Mouse (Mus musculus) CD8-positive naive resting alpha-beta T cell, adult 2 months (primary cell): ENCODE measurements around the gene Fggy.

Experiments
- DNase-seq, 2 experiments: peaks; one replicate each; pipeline ENCODE4 v3.0.0; 2022; ENCODE audit warnings: low read depth in 2 of 2, low spot score in 2 of 2

Fggy gene

DNA sequence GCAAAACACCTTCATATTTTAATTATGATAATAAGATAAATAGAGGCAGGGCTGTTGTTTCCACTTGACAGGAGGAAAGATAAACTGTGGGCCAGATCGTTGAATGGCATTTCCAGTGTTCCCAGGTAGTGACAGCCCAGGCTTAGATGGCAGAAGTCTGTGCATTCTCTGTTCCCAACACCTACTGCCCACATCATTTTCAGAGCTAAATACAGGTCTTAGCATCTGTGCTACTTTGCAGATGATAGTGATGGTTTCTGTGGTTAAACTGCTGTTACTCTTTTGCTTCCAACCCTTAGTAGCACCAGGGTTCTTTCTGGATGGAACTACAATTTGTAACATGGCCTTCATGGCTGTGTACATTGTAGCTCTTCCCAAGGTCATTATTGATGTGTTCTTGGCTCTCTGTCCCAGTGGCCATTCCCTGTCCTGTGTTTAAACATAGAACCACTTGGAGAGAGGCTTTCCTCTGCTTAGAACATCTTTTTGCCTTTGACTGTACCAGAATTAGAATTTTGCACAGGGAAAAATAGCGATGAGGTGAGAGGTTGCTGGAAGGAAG is 31.5 kb downstream of the Fggy start:
- DNase-seq = no peak

DNA sequence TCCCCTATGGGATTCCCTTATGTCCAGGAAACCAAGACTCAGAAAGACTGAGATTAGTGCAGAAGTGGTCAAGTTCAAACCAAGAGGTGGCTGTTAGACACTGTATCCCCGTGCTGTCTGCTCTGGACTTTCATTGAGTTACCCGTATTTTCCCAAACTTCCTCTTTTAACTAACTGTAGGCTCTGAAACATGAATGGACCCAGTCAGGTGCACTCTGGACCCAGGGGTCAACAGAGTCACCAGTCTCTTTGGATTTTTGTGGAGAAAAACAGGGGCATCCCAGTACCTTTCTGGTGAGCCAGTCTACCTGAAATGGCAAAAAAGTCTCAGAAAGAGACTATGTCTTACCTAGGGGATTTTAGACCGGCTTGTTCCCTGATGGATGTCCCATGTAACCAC is 33.6 kb downstream of the Fggy start:
- no peak for DNase-seq

DNA sequence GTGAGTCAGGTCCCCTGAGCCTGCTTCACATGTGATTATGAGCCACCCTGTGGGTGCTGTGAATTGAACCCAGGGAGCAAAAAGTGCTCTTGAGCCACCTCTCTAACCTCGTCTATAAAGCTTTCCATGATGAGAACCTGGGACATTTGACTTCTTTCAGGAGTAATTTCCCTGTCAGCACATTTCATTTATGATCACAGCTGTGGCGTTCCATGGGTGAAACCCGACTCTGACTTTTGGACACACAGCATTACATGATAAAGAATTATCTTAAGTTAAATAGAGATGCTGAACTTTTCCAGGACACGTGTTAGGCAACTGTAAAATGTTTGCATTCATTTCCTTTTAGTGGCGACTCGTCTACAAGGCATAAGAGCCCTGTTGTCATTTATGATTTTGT is 39.9 kb downstream of the Fggy start:
- no peak for DNase-seq

DNA sequence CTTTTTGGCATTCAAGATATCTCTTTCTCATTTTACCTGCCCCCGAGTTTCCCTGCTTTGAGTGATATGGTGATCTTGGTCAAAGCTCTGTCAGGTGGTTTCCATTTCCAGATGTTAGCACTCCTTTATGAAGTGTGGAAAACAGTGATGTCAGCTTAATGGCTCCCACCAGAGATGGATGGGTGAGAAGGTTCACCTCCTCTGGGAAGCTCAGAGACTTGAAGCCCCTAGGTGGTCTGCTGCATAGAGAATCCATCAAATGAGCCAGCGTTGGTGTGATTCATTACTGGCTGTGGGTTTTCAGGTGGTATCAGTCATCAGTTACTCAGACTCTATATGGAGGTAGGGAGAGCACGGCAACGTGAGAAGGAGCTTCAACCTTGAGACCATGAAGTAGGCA is 44.5 kb downstream of the Fggy start:
- DNase-seq = no peak

DNA sequence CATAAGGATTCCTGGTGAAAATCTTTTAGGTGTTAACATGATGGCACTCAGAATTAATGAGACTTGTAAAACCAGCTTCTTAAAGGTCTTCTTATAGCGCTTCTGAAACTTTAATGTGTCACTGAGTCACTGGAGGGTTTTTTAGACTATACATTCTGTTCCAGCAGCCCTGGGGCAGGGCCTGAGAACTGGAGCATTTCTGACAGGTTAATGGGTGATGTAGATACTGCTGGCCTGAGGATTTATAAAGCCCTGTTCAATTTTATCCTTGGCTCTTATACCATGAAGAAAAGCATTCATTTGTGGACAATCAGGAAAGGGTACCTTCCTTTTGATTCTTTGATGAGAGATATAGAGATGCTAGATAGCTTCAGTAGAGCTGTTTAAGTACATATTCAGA is 45.9 kb downstream of the Fggy start:
- no peak for DNase-seq

DNA sequence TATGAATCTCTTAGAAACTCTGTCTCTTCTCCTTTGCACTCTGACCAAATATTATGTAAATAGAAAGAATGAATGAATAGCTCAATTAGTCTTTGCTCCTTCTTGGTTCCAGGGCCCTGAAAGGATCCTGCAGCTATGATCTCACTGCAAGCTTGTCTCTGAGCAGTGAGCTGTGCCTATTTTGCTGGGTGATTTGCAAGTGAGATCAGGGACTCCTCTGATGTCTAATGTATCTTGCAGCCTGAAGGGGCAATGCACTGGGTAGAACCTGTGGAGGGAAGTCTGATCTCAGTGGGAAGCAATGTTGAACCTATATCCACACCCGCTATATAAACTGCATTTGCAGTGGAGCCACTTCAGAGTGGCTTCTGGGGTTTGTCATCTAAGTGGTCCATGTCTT is 53.4 kb downstream of the Fggy start:
- DNase-seq = no peak

GRCm38 (mm10) chr4:95611390-95611789 is 54.1 kb downstream of the Fggy start:
- DNase-seq = no peak

DNA sequence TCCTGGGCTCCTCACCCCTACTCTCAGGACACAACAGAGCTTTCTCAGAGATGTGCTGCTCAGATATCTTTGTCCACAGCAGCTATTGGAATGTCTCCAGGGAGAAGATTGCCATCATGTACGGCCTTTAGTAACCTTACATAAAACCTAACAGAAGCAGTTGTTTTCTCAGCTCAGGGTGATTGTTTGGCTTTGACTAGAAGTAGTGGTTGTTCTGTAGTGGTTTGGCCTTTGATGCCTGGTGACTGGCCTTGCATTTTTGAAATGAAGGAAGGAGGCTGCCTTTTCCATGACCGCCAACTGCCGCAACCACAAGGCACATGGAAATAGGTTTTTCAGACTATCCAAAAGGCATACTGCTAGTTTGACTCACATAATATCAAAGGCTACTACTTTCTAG is 63.7 kb downstream of the Fggy start:
- DNase-seq = no peak

DNA sequence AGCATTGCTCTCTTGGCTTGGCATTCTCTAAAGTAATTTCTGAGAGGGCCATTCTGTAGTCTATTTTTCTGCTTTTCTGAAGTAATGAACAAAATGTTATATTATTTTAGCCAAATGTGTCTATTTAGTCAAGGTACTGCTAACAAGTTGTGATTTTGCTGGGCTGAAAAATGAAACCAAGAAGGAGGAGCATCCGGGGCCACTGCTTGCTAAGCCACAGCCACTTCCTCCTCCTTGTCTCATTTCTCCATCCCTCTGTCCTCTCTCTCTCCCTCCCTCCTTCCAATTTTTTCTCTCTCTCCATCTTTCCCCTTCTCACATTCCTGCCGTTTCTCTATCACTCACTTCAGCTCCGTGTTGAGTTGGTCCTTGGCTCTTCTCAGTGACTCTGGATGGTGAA is 67.4 kb downstream of the Fggy start:
- no peak for DNase-seq

DNA sequence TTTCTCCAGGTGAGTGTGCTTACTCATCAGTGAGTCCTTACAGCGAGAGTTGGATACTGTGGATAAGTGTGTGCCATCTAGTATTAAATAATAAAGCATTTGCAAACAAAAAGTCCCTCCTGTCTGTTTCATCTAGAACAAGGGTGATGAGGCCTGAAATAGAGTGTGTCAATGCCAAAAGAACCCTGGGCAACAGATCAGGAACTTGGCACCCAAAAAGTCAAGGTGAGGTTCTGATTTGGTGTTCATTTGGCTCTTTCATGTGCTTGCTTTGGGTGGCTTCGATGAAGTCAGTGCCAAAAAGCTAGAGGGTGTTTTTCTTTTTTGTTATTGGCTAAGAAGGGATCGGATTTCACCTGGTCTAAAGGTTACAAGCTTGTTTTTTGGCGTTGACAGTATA is 68.3 kb downstream of the Fggy start:
- no peak for DNase-seq

DNA sequence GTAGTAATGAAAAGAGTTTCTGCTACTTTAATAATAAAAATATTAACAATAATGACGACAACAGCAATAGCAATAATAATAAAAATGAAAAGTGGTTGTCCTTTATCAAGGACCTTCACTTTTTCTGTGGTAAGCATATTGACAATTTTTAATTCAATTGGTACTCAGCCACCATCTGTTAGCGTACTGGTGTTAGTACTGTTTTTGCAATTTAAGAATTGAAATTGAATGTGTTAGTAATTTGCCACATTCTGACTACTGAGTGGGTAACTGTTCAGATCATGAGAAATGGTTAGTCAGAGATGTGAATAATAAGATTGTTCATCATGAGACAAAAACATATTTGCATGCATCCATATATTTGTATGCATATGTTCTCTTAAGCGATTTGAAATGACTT is 68.9 kb downstream of the Fggy start:
- DNase-seq = no peak

DNA sequence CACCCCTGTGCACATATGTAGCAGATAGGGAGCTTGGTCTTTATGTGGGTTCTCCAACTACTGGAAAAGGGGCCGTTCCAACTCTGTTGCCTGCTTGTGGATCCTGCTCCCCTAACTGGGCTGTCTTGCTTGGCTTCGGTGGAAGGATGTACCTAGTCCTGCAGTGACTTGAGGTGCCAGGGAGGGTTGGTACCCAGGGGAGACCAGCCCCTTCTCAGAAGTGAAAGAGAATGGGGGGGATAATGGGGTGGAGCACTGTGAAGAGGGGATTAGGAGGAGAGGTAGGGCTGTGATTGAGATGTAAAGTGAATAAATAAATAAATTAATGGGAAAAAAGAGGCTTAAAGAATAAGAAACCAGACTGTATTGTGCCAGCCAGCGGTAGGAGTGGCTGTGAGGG is 77.6 kb downstream of the Fggy start:
- DNase-seq = no peak

GRCm38 (mm10) chr4:95636937-95637749 is 79.8 kb downstream of the Fggy start:
- no peak for DNase-seq

DNA sequence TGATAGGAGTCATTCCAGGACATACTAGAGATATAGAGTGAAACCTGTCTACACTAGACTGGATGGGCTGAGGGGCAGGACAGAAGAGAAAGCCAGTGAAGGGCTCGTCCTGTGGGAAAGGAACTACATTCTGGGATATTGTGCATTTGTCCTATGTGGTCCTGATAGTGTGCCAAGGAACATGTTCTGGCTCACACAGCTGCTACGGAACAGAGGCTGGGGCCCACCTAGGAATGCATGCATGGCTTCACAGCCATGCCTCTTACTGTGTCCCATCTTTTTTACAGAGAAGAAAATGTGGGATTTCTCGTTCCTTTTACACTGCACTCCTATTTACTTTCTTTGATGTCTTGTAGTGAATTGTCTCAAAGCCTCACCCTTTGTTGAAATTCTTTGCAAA is 80.8 kb downstream of the Fggy start:
- no peak for DNase-seq

DNA sequence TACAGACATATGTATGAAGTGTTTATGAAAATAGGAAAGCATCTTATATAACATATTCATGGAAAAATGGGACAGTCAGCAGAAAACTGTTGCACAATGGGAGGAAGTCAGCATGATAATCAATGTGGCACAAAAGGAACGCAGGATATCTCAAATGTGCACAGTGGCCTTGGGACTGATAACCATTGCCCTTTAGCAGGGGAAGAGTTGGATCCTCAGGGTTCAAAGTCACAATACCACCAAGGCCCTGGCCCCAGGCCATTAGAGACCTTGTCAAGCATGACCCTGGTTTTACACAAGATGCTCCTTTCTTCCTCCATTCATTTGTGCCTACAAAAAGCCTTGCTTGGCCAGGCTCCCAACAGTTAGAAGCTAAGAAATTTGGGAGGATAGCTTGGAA is 83.5 kb downstream of the Fggy start:
- DNase-seq = no peak

DNA sequence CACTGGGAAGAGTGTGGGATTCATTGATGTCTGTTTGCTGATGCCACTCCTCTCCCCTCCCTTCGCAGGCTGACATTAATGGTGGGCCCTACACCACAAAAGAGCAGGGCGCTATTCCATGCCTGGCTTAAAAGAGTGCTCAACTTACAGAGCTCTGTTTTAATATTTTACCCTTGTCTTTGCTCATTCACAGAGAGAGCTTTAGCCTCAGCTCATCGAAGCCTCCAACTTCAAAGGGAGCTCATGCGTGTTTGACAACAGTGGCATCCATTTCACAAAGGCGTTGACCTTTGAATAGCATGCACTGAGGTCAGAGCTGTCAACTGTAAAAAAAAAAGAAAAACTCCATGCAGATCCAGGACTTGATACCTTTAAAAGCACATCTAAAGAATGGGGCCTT is 86.7 kb downstream of the Fggy start:
- DNase-seq = no peak

DNA sequence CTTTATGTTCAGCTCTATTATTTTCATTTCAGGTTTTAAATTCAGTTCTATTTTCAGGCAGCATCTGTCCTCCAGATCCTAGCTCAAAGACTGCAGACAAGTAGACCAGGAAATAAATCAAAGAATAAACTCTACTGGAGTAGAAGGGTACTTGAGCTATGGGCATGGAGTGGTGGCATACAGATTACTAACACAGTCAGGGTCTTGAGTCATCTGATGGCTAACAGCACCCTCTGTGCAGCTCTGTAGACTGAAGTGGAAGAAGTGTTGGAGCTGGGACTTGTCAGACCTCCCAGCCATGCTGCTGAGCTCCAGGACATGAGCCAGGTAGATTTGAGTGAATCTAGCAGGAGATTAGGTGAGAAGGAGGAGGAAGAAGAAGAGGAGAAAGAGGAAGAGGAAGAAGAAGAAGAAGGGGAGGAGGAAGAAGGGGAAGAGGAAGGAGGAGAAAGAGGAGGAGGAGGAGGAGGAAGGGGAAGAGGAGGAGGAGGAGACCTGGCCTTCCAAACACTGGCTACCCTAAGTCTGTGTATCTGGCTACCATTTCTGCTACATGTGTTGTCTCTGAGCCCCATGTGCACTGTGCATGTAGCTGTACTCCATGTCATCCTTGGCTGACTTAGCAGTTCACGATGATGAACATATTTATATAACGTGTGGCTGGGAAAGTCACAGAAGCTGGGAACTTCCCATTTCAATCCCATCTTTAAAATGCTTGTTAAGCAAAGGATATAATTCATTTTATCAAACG is 91.7 kb downstream of the Fggy start:
- no peak for DNase-seq

GRCm38 (mm10) chr4:95649552-95649905 is 92.2 kb downstream of the Fggy start:
- no peak for DNase-seq

DNA sequence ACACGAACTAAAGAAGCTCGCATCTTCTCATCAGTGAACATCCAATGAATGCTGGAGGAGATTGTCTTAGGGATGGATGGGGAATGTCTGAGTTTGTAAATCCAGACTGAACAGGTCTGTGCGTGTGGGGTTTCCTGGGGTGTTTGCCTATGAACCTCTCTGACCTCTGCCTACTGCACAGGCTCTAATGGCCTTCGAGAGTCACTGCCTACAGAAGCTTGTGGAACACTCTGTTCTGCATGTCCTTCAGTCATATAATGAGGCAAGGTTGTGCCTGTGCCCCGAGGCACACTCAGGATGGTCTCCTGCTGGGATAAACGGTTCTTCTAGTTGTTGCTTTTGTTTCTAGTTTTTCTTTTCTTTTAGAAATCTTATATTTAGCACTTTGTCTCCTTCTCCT is 92.7 kb downstream of the Fggy start:
- no peak for DNase-seq

- DNase-seq = no peak
Measured at GRCm38 (mm10) chr4:95652044-95652443, 94.7 kb downstream of the Fggy start.

GRCm38 (mm10) chr4:95653296-95653912 is 96.1 kb downstream of the Fggy start:
- no peak for DNase-seq

DNA sequence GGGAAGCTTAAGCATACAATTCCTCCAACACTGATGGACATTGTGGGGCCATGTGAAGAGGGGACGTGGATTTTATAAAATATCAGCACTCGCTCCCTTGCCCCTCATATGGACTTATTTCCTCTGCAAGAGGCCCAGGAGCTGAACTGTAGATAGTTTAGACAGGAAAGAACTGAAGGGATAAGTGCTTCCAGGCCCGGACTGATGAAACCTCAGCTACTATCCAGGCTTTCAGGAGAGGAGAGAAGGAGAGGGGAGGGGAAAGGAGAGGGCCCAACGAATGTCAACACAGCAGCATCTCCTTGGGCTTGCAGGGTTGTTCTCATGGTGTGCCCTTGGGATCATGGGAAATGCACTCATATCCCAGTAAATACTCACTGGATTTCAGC is 96.6 kb downstream of the Fggy start:
- DNase-seq = no peak
